Mouse (Mus musculus) heart, postnatal 36 days (tissue): Measurements from ENCODE around the gene Armcx2. TPM values are rescaled to one million over a fixed set of nuclear protein-coding genes. Genes with fewer than 3 reads are reported as not detected.
"Not testable (repeated sequence)": the region's sequence is repeated elsewhere in the genome, so short reads cannot be mapped to it uniquely, and the experiment has no call there.

Experiments
- DNase-seq, 2 experiments: peaks; one replicate each; pipeline ENCODE4 v3.0.0; 2021 to 2022
- intact Hi-C: fragments of 180-260 bp; cut with DNase I; formaldehyde crosslinking; loops from one replicate; pipeline ENCODE4 v1.15.1; 2025
- microRNA-seq, 2 experiments: library from miRNA; unstranded; fragments of <30 nt; microRNA quantifications; one replicate each; pipeline ENCODE4 v1.2.0; 2021; ENCODE audit warnings: borderline number of aligned reads in 2 of 2
- total RNA-seq, 2 experiments: library from RNA; stranded (reverse); gene quantifications; 2 replicates each; pipeline ENCODE4 v1.2.3; 2021

Armcx2 gene
- total RNA-seq, result 1 to 10 TPM; 6.7 to 7.4 TPM

GRCm38 (mm10) chrX:134808755-134809224, at the start of gene Armcx2:
Gene Armcx2 (minus strand): TSS chrX:134809221.
- intact Hi-C loops, result loop anchor here (5.0 kb wide), 1 partner anchor 56 kb away; the partner anchor contains the start of gene Armcx6
- DNase-seq, result peak; percentile 26 to 38

- DNase-seq, result no peak
- intact Hi-C loops, result no loop called here
Observed at GRCm38 (mm10) chrX:134849662-134850061, 40.6 kb upstream of the Armcx2 start.

GRCm38 (mm10) chrX:134844424-134844823, 35.4 kb upstream of the Armcx2 start:
- no peak for DNase-seq
- intact Hi-C loops, result no loop called here

- intact Hi-C loops, result loop anchor here (5.0 kb wide), 1 partner anchor 93 kb away; no protein-coding TSS in a partner anchor
- DNase-seq, result no peak
Observed at GRCm38 (mm10) chrX:134830508-134830907, 21.5 kb upstream of the Armcx2 start.

- DNase-seq, result peak; percentile 7 to 9
- intact Hi-C loops, result loop anchor here (5.0 kb wide), 1 partner anchor 56 kb away; the partner anchor contains the start of gene Armcx6
Observed at GRCm38 (mm10) chrX:134807833-134808754, 927 bp downstream of the Armcx2 start.

GRCm38 (mm10) chrX:134787728-134788127, 21.3 kb downstream of the Armcx2 start:
- no peak for DNase-seq
- intact Hi-C loops, result no loop called here

GRCm38 (mm10) chrX:134763428-134764198, 45.4 kb downstream of the Armcx2 start:
- DNase-seq, intact Hi-C loops: not testable (repeated sequence)

- intact Hi-C loops, result loop anchor here (10.0 kb wide), 1 partner anchor 153 kb away; the partner anchor contains the start of genes Gla and Hnrnph2
- no peak for DNase-seq
Observed at GRCm38 (mm10) chrX:134757293-134757995, 51.6 kb downstream of the Armcx2 start.

GRCm38 (mm10) chrX:134756434-134757292, 52.4 kb downstream of the Armcx2 start, which contains the start of gene Armcx3:
Gene Armcx3 (plus strand): TSS chrX:134756595.
- DNase-seq, result peak; percentile 58 to 63
- intact Hi-C loops, result loop anchor here (10.0 kb wide), 1 partner anchor 152 kb away; the partner anchor contains the start of genes Gla and Hnrnph2

Small RNA genes within 50 kb of the gene (microRNA-seq; reads per million reads assigned to microRNA genes)
- 0.67 to 0.72 reads per million in 2 experiments for gene Mir7093

Other genes starting within 250 kb of the Armcx2 start
- gene Btk, start 225.7 kb downstream of the Armcx2 start, total RNA-seq, result 1 to 10 TPM; 1.1 to 1.3 TPM
- 100 to 1,000 TPM in 1 of 2 experiments, 10 to 100 TPM in 1; 99.3 to 127 TPM for gene Rpl36a, start 223.6 kb downstream of the Armcx2 start, total RNA-seq
- gene Gla, start 208.1 kb downstream of the Armcx2 start, total RNA-seq, result 1 to 10 TPM; 1.4 to 1.9 TPM
- 10 to 100 TPM; 66.8 to 71.8 TPM for gene Hnrnph2, start 208.0 kb downstream of the Armcx2 start, total RNA-seq
- gene Armcx4, start 122.7 kb downstream of the Armcx2 start, total RNA-seq, result 1 to 10 TPM; 7.6 to 8.8 TPM
- 1 to 10 TPM; 4.9 to 6.4 TPM for gene Armcx1, start 91.3 kb downstream of the Armcx2 start, total RNA-seq
- gene Armcx6, start 57.8 kb downstream of the Armcx2 start, total RNA-seq, result 1 to 10 TPM in 1 of 2 experiments, under 1 TPM in 1; 0.60 to 1.1 TPM
- gene Armcx3, start 52.6 kb downstream of the Armcx2 start, total RNA-seq, result 10 to 100 TPM; 18.6 to 19.3 TPM
- gene Nxf2, start 155.5 kb upstream of the Armcx2 start, total RNA-seq, result under 1 TPM in 1 of 2 experiments, not detected in 1; 0.19 TPM
- 1 to 10 TPM; 3.5 to 7.3 TPM for gene Zmat1, start 200.0 kb upstream of the Armcx2 start, total RNA-seq